Mouse (Mus musculus) thymus, adult 2 months (tissue): ENCODE results near the gene Sh2b3.

Experiments used
- CTCF ChIP-seq: fragments of 200-500 bp; IDR thresholded peaks from 2 replicates; pipeline ENCODE4 v1.5.1; 2012; ENCODE audit warnings: mild to moderate bottlenecking, control low read depth, low read length, moderate library complexity, borderline replicate concordance; ENCODE audit not compliant: control insufficient read depth, poor library complexity, insufficient read depth; ENCODE audit errors: extremely low read depth
- POLR2A ChIP-seq: fragments of 200-500 bp; IDR thresholded peaks from 2 replicates; pipeline ENCODE4 v1.6.1; 2012; ENCODE audit warnings: mild to moderate bottlenecking, low read length, control low read depth, moderate library complexity; ENCODE audit not compliant: control insufficient read depth, poor library complexity, insufficient read depth; ENCODE audit errors: extremely low read depth

DNA sequence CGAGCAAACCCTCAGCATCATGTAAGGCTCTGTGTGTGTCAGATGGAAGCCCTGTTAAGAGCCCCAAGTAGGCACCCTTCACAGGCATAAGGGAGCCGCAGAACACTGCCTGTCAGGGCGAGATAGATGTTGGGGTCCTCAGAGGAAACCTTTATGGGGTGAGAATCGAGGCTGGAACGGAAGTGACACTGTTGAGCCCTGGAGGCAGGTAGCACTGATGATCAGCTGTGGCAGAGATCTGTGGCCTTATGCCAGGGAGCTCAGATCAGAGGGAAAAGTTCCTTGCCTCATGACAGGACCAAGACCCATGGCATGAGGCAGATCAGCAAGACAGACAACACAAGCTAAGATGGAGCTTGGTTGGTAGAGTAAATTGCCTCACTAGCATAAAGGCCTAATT lies 16.3 kb downstream of the Sh2b3 start:
- TF ChIP-seq POLR2A = no peak
- no peak for TF ChIP-seq CTCF
